In the genomic region with DNA sequence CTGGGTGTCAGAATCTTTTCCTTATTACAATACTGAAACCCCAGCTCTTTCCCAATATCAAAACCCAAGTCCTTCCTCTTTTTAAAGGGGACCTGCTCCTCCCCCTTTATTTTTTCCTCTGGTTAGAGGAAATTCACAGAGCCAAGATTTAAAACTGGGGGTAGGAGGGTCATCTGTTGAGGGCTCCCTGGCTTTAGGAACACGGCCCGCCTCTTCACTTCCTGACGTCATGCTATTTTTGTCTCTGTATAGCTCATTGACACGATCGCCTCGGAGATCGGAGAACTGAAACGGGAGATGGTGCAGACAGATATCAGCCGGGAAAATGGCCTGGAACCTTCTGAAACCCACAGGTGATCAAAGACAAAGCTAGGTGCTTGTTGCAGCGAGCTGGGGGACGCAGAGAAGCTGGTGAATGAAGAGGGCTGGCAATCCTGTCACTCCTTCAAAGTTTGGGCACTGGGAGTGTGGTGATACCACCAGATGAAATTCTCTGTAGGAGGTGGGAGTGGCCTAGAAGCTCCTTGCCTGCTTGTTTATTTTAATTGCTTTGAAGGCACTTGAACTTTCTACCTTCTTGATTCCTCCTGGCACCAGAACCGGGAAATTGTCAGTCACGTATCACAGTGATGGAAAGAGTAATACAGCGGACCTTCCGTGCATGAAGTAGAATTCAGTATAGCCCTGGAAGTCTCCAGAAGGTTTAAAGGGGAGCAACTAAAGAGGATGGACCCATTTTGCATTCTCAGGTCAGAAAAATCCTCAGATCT, we compare ENCODE assay signal across 8 mouse cellular contexts.
DNase-seq lines count a peak whose midpoint lies in the region; ATAC-seq and TF ChIP-seq lines count a peak whose summit lies in the region.

No protein-coding gene starts in this region.

- H3K4me3 ChIP-seq in bone marrow macrophage, adult 2 months (ENCODE audit: insufficient read depth, low read length): peak overlapping the region; percentile 80
- no peak overlapping the region for H3K4me3 ChIP-seq in intestine, embryonic 15.5 days (replicated peaks)
- H3K4me3 ChIP-seq in forebrain, embryonic 12.5 days (replicated peaks): no peak overlapping the region

- WGBS in intestine, embryonic 15.5 days: 71% methylated on average over 15 of the region's 15 CpGs
- WGBS in forebrain, embryonic 12.5 days: 93% methylated on average over 15 of the region's 15 CpGs

- H3K36me3 ChIP-seq in intestine, embryonic 15.5 days: no peaks in the 10 kb centered on the region
- no peaks in the 10 kb centered on the region for H3K36me3 ChIP-seq in forebrain, embryonic 12.5 days (replicated peaks)

- no peaks in the 10 kb centered on the region for H3K9me3 ChIP-seq in intestine, embryonic 15.5 days
- H3K9me3 ChIP-seq in forebrain, embryonic 12.5 days: no peaks in the 10 kb centered on the region

- no peaks in the 10 kb centered on the region for H3K27me3 ChIP-seq in intestine, embryonic 15.5 days (replicated peaks)
- H3K27me3 ChIP-seq in forebrain, embryonic 12.5 days: no peaks in the 10 kb centered on the region

- TF ChIP-seq POLR2A in bone marrow macrophage, adult 2 months (IDR thresholded peaks at IDR 0.05; ENCODE audit: borderline replicate concordance, low read depth, low read length): no peak

- peak; percentile 20 for DNase-seq in gastrocnemius, postnatal 14 days
- no peak for DNase-seq in gastrocnemius, postnatal 4 days (ENCODE audit: low spot score in 2 of 2)
- peak; percentile 41 for DNase-seq in lung, postnatal 14 days
- DNase-seq in right cerebral cortex, postnatal 10 days (ENCODE audit: low spot score in 2 of 2): no peak
- no peak for DNase-seq in embryo, embryonic 10.5 days (ENCODE audit: low spot score)

- peak overlapping the region; percentile 95 for H3K27ac ChIP-seq in bone marrow macrophage, adult 2 months (ENCODE audit: insufficient read depth, low read depth, low read length)
- peak overlapping the region; percentile 62 for H3K27ac ChIP-seq in intestine, embryonic 15.5 days
- no peak overlapping the region for H3K27ac ChIP-seq in forebrain, embryonic 12.5 days

- intact Hi-C loops in gastrocnemius, postnatal 14 days (cut with DNase I; ENCODE audit: low total_unique reads): no loop called here

- no peak for TF ChIP-seq CTCF in bone marrow macrophage, adult 2 months (IDR thresholded peaks at IDR 0.05; ENCODE audit: low read depth, low read length)

- H3K4me1 ChIP-seq in bone marrow macrophage, adult 2 months (ENCODE audit: control insufficient read depth, insufficient read depth, low read length): peaks cover 37% of the 10 kb centered on the region
- H3K4me1 ChIP-seq in intestine, embryonic 15.5 days (replicated peaks): no peaks in the 10 kb centered on the region
- no peaks in the 10 kb centered on the region for H3K4me1 ChIP-seq in forebrain, embryonic 12.5 days

- no peak overlapping the region for H3K9ac ChIP-seq in intestine, embryonic 15.5 days
- H3K9ac ChIP-seq in forebrain, embryonic 12.5 days: no peak overlapping the region

- peak; percentile 65 for ATAC-seq in intestine, embryonic 15.5 days
- no peak for ATAC-seq in forebrain, embryonic 12.5 days (ENCODE audit: low FRiP score)

- no peak overlapping the region for H3K4me2 ChIP-seq in intestine, embryonic 15.5 days (replicated peaks)
- no peak overlapping the region for H3K4me2 ChIP-seq in forebrain, embryonic 12.5 days

Comparison
In these comparisons a context has a peak if more than half of its experiments do, and no peak if none do; other contexts are left out.
1. DNase-seq: peak in gastrocnemius, postnatal 14 days (single experiment) and lung, postnatal 14 days (single experiment); none in gastrocnemius, postnatal 4 days (0 of 2), right cerebral cortex, postnatal 10 days (0 of 2) and embryo, embryonic 10.5 days (single experiment).